Mouse (Mus musculus) lung, embryonic 15.5 days (tissue): ENCODE data around the gene Zbtb41. TPM values are rescaled to one million over a fixed set of nuclear protein-coding genes. Genes with fewer than 3 reads are reported as not detected.
"Not testable (repeated sequence)": the region's sequence is repeated elsewhere in the genome, so short reads cannot be mapped to it uniquely, and the experiment has no call there.

Experiments
- ATAC-seq: fragments of 200-750 bp; cut with Nextera tagmentation; 2 replicates; pipeline ENCODE4 v1.8.0; 2017; ENCODE audit warnings: moderate number of reproducible peaks, borderline replicate concordance; ENCODE audit not compliant: low FRiP score, low TSS enrichment; ENCODE audit errors: extremely low read depth
- H3K27ac ChIP-seq: fragments of 300-500 bp; sonication (generic); 2 replicates; pipeline ENCODE4 v1.5.1; 2015; ENCODE audit warnings: moderate library complexity, mild to moderate bottlenecking, inconsistent platforms
- H3K27me3 ChIP-seq: fragments of 300-500 bp; sonication (generic); 2 replicates; pipeline ENCODE4 v1.6.1; 2015; ENCODE audit warnings: inconsistent platforms
- H3K36me3 ChIP-seq: fragments of 300-500 bp; sonication (generic); 2 replicates; pipeline ENCODE4 v1.6.1; 2015; ENCODE audit warnings: inconsistent platforms
- H3K4me1 ChIP-seq: fragments of 300-500 bp; sonication (generic); 2 replicates; pipeline ENCODE4 v1.6.1; 2015; ENCODE audit warnings: inconsistent platforms
- H3K4me2 ChIP-seq: fragments of 300-500 bp; sonication (generic); 2 replicates; pipeline ENCODE4 v1.6.1; 2015; ENCODE audit warnings: inconsistent platforms, mild to moderate bottlenecking, moderate library complexity
- H3K4me3 ChIP-seq: fragments of 300-500 bp; sonication (generic); 2 replicates; pipeline ENCODE4 v1.5.1; 2015; ENCODE audit warnings: mild to moderate bottlenecking, inconsistent platforms
- H3K9ac ChIP-seq: fragments of 300-500 bp; sonication (generic); 2 replicates; pipeline ENCODE4 v1.6.1; 2015; ENCODE audit warnings: inconsistent platforms
- H3K9me3 ChIP-seq: fragments of 300-500 bp; sonication (generic); 2 replicates; pipeline ENCODE4 v1.6.1; 2016; ENCODE audit warnings: inconsistent platforms
- WGBS: fragments of 180-500 bp; shearing (Covaris S2); methylation state at CpG from one replicate; pipeline ENCODE4 v1.1.7; 2015; 5-methylcytosine and 5-hydroxymethylcytosine counted together
- polyA plus RNA-seq: library from polyadenylated mRNA; unstranded; fragments of >200 nt; fragmentation: Nextera tagmentation; extraction: Ambion mirVana; gene quantifications from 2 replicates; pipeline ENCODE4 v1.2.1, GENCODE M21; 2015

Zbtb41 gene
- 8.6 and 8.9 TPM in 2 replicates for polyA plus RNA-seq

DNA sequence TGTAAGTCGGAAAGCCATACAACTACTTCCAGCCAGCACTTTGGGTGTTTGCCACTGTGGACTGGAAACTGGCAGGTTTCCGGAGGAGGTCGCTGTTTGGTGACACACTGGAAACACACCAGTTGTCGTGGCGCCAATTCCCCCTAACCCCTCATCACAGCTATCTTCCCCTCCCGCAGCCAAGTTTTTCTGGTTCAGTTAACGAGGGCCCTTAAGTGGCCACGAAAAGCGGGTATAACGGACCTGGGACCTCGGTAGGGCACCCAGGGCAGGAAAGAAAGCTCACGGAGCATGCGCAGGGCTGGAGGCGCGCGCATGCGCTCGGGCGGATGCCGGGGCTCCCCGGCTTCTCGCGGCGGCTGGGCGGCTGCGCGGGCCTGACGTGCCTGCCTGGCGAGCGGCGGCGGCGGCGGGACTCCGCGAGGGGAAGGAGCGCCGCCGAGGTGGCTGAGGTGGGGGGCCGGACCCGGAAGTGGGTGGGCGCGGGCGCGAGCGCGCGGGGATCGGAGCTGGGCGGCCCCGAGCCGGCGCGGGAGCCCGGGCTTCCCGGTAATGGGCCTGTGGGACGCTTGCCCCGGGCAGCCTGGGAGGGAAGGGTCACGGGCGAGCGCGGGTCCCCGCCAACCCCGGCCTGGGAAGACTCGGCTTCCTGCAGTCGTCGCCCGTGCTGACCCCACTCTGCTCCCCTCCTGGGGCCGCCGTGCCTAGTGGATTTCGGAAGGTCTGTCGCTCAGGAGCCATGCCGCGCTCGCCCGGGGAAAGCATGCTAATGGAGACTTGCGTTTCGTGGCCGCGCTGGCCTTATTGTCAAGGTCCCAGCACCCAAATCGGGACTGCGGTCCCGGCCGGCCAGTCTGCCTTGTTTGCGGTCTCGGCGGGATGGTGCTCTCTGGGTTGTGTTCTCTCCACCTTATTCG is at the start of gene Zbtb41:
Zbtb41 (plus strand) TSS at position 414 of the 917 bp plus-strand sequence.
- H3K4me3 ChIP-seq, result peak within 1 kb of the TSS; percentile 77
- WGBS, result under 1% methylated on average over 84 of the region's 88 CpGs
- peak within 1 kb of the TSS; percentile 87 for H3K9ac ChIP-seq
- H3K36me3 ChIP-seq, result 0 out of 2 replicates have a peak, but pooled peaks cover 3% of the 10 kb centered on the region
- ATAC-seq, result peak; percentile 96
- H3K4me2 ChIP-seq, result peak within 1 kb of the TSS; percentile 61
- H3K27ac ChIP-seq, result peak within 1 kb of the TSS; percentile 87
- H3K9me3 ChIP-seq, result no peaks in the 10 kb centered on the region
- H3K4me1 ChIP-seq, result peaks cover 31% of the 10 kb centered on the region
- H3K27me3 ChIP-seq, result no peaks in the 10 kb centered on the region

DNA sequence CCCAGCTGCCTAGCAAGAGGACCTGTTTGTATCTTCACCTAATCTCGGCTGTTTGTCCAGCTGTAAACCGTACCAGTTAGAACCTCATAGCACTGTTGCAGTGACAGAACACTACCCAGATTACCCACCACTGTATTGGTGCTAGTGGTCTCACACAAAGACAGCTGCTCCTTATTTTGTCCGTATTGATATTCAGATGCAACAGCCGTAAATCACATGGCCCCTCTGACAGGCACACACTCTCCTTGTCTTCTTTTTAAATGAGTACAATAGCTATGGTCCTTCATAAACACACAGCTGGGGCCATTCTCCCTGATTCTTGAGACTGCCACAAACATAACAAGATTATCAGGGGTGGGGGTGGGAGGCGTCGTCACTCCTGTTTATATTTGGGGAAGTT is 46.2 kb upstream of the Zbtb41 start:
- H3K27ac ChIP-seq, result no peak overlapping the region
- H3K4me2 ChIP-seq, result no peak overlapping the region
- no peaks in the 10 kb centered on the region for H3K27me3 ChIP-seq
- H3K9ac ChIP-seq, result no peak overlapping the region
- H3K4me1 ChIP-seq, result no peaks in the 10 kb centered on the region
- H3K36me3 ChIP-seq, result no peaks in the 10 kb centered on the region
- 34% methylated on average over 6 of the region's 6 CpGs for WGBS
- ATAC-seq, result no peak
- no peak overlapping the region for H3K4me3 ChIP-seq
- no peaks in the 10 kb centered on the region for H3K9me3 ChIP-seq

DNA sequence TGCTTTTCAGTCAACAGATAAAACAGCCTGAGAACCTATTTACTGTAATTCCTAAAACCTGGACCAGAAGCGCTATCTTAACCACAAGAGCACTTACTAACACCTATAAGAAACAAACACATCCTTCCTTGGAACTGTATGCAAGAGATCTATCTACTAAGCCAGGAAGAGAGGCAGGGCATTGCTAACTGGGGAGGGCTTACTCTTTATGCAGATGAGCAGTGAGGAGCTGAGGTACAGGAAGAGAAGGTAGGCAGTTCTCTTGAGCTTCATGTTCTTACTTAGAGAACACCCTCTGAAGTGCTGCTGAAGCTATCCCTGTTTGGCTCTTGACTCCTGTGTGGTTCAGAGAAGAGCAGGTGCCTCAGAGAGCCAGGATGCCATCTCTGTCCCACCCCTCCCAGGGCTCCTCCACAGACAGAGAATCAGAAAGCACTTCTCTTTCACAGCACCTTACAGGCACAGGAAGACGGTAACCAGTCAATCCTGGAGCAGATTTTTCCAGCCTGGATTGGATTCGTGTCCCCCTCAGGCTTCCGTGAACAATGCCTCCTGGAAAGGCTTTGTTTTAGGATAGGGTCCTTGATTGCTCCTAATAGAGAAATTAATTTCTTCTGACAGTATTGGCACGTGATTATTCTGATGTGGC is 45.3 kb upstream of the Zbtb41 start, which contains the start of gene Crb1:
Crb1 (minus strand) TSS at position 463 of the 649 bp plus-strand sequence.
- H3K9me3 ChIP-seq, result no peaks in the 10 kb centered on the region
- H3K4me1 ChIP-seq, result no peaks in the 10 kb centered on the region
- ATAC-seq, result no peak
- no peak within 1 kb of the TSS for H3K9ac ChIP-seq
- H3K4me3 ChIP-seq, result no peak within 1 kb of the TSS
- no peak within 1 kb of the TSS for H3K4me2 ChIP-seq
- H3K36me3 ChIP-seq, result no peaks in the 10 kb centered on the region
- H3K27me3 ChIP-seq, result no peaks in the 10 kb centered on the region
- 8% methylated on average over 5 of the region's 5 CpGs for WGBS
- no peak within 1 kb of the TSS for H3K27ac ChIP-seq

DNA sequence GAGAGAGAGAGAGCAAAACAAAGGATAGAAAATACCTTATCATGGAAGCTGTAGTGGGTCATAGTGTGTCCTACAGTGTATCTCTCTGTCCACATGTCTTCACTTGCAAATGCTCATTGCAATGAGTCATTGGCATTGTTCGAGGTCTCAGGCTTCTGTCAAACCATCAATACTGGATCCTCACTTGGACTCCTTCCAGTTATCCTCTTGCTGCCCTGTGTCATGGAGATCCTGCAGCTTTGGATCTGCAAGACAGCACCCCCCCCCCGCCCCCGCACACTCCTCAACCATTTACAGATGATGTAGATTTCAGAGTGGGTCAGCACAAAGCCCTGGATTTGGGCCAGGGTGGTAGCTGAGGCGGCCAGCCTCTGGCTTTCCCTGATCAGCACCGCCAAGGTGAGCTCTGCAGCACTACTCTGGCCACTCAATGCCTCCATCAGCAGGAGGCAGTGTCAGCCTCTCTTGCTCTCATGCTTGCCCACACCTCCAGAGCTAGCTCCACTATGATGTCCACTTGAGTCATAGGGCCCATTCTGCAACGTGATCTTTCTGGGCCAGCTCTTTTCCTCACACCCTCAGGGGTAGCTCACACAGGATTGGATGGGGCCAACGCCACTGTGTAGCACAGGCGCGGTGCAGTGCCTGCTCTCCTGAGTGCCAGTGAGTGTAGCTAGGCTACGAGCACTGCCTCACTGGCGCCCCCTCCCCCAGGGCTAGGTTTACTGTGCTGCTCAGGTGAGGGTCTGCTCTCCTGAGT is 43.0 kb upstream of the Zbtb41 start:
- Histone ChIP-seq H3K36me3 (no peaks in the 10 kb centered on the region), H3K4me2 (no peak overlapping the region), H3K9ac (no peak overlapping the region), H3K27me3 (no peaks in the 10 kb centered on the region), H3K4me3 (no peak overlapping the region), H3K9me3 (no peaks in the 10 kb centered on the region), H3K27ac (no peak overlapping the region), H3K4me1 (no peaks in the 10 kb centered on the region)
- 26% methylated on average over 11 of the region's 11 CpGs for WGBS
- peak; percentile 39; the same call in 1 of the 2 replicates for ATAC-seq

GRCm38 (mm10) chr1:139379621-139379984 is 42.5 kb upstream of the Zbtb41 start:
- Histone ChIP-seq H3K36me3 (no peaks in the 10 kb centered on the region), H3K4me1 (no peaks in the 10 kb centered on the region), H3K27me3 (no peaks in the 10 kb centered on the region), H3K9me3 (no peaks in the 10 kb centered on the region), H3K4me2 (no peak overlapping the region), H3K27ac (no peak overlapping the region), H3K4me3 (no peak overlapping the region), H3K9ac (no peak overlapping the region)
- 17% methylated on average over 4 of the region's 4 CpGs for WGBS
- ATAC-seq, result peak; percentile 11; the same call in 1 of the 2 replicates

DNA sequence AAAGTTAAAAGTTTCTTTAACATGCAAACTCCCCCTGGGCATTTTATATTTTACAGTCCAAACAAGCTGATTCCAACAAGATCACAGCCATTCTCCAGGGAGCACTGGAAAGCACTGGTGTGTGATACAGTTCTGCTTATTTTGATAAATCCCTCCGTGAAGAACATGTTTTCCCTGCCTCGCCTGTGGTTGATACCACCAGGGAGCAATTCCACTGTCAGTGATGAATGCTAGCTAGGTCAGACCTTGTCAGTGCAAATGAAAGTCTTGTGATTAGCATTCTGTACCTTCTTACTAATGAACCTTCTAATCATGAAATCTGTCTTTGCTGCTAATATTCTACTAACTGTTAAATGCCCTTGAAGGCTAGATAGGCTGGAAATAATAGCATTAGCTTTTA is 30.3 kb upstream of the Zbtb41 start:
- ATAC-seq, result no peak
- Histone ChIP-seq H3K36me3 (no peaks in the 10 kb centered on the region), H3K9me3 (no peaks in the 10 kb centered on the region), H3K4me1 (no peaks in the 10 kb centered on the region), H3K27ac (no peak overlapping the region), H3K9ac (no peak overlapping the region), H3K4me3 (no peak overlapping the region), H3K27me3 (no peaks in the 10 kb centered on the region), H3K4me2 (no peak overlapping the region)
- WGBS, result 38% methylated on average over 2 of the region's 2 CpGs

DNA sequence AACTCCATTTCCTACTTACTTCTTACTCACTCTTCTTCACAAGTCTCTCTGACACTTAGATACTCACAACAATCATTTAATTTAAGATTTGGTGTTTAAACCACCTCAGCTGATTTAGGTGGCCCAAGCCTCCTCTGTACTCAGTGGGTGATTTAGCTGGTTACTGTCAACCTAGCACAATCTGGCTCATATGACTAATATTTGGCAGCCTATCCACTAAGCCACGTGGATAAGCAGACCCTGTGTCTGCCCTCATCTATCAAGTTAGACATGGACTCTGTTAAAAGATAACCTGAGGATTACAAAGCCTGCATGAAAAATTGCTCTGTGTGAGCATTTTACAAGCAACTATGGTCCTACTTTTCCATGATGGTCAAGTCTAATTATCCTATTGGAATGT is 25.5 kb upstream of the Zbtb41 start:
- no peaks in the 10 kb centered on the region for H3K36me3 ChIP-seq
- H3K4me1 ChIP-seq, result no peaks in the 10 kb centered on the region
- H3K27ac ChIP-seq, result no peak overlapping the region
- WGBS, result 8% methylated on average over 1 of the region's 1 CpGs
- no peak overlapping the region for H3K9ac ChIP-seq
- no peaks in the 10 kb centered on the region for H3K27me3 ChIP-seq
- no peak overlapping the region for H3K4me2 ChIP-seq
- no peak overlapping the region for H3K4me3 ChIP-seq
- ATAC-seq, result no peak
- no peaks in the 10 kb centered on the region for H3K9me3 ChIP-seq

- no peak overlapping the region for H3K9ac ChIP-seq
- no peaks in the 10 kb centered on the region for H3K27me3 ChIP-seq
- H3K4me1 ChIP-seq, result no peaks in the 10 kb centered on the region
- no peak overlapping the region for H3K27ac ChIP-seq
- H3K36me3 ChIP-seq, result no peaks in the 10 kb centered on the region
- no peaks in the 10 kb centered on the region for H3K9me3 ChIP-seq
- H3K4me2 ChIP-seq, result no peak overlapping the region
- no peak for ATAC-seq
- no peak overlapping the region for H3K4me3 ChIP-seq
These were observed 16.3 kb upstream of the Zbtb41 start for GRCm38 (mm10) chr1:139405766-139406165.

GRCm38 (mm10) chr1:139407701-139408100 is 14.4 kb upstream of the Zbtb41 start:
- no peaks in the 10 kb centered on the region for H3K9me3 ChIP-seq
- no peaks in the 10 kb centered on the region for H3K27me3 ChIP-seq
- no peak overlapping the region for H3K9ac ChIP-seq
- H3K4me1 ChIP-seq, result no peaks in the 10 kb centered on the region
- H3K4me3 ChIP-seq, result no peak overlapping the region
- H3K27ac ChIP-seq, result no peak overlapping the region
- no peak for ATAC-seq
- H3K36me3 ChIP-seq, result no peaks in the 10 kb centered on the region
- WGBS, result 52% methylated on average over 5 of the region's 5 CpGs
- H3K4me2 ChIP-seq, result no peak overlapping the region

- H3K4me3 ChIP-seq, H3K27me3 ChIP-seq, H3K9me3 ChIP-seq, H3K36me3 ChIP-seq, ATAC-seq, H3K9ac ChIP-seq, H3K4me2 ChIP-seq, H3K27ac ChIP-seq, H3K4me1 ChIP-seq: not testable (repeated sequence)
- 84% methylated on average over 2 of the region's 2 CpGs for WGBS
These were observed 9.7 kb upstream of the Zbtb41 start for GRCm38 (mm10) chr1:139412365-139412764.

- no peaks in the 10 kb centered on the region for H3K4me1 ChIP-seq
- no peaks in the 10 kb centered on the region for H3K9me3 ChIP-seq
- no peak for ATAC-seq
- no peaks in the 10 kb centered on the region for H3K36me3 ChIP-seq
- H3K9ac ChIP-seq, result no peak overlapping the region
- WGBS, result 73% methylated on average over 3 of the region's 3 CpGs
- H3K27ac ChIP-seq, result no peak overlapping the region
- H3K4me3 ChIP-seq, result no peak overlapping the region
- no peaks in the 10 kb centered on the region for H3K27me3 ChIP-seq
- H3K4me2 ChIP-seq, result no peak overlapping the region
These were observed 8.6 kb upstream of the Zbtb41 start for GRCm38 (mm10) chr1:139413465-139413864.
